Mouse (Mus musculus): ENCODE data around the gene Slc35f6. TPM values are rescaled to one million over a fixed set of nuclear protein-coding genes. Genes with fewer than 3 reads are reported as not detected.

Slc35f6 gene
- polyA plus RNA-seq, 1 experiment from 2014 or later: 24.4 TPM

- DNase-seq (ENCODE audit: low spot score): no peak
- H3K9me3 ChIP-seq: no peaks in the 10 kb centered on the region
- H3K36me3 ChIP-seq (replicated peaks): 0 out of 2 replicates have a peak, but pooled peaks cover 2% of the 10 kb centered on the region
- H3K4me3 ChIP-seq: no peak overlapping the region
- no peak overlapping the region for H3K27ac ChIP-seq (replicated peaks)
- H3K4me1 ChIP-seq: peaks cover 23% of the 10 kb centered on the region
- H3K27me3 ChIP-seq (replicated peaks; ENCODE audit: low read depth, poor library complexity, severe bottlenecking): no peaks in the 10 kb centered on the region
- WGBS: 80% methylated on average over 2 of the region's 2 CpGs
These were observed 1.7 kb upstream of the Slc35f6 start for GRCm38 (mm10) chr5:30646036-30646435.

DNA sequence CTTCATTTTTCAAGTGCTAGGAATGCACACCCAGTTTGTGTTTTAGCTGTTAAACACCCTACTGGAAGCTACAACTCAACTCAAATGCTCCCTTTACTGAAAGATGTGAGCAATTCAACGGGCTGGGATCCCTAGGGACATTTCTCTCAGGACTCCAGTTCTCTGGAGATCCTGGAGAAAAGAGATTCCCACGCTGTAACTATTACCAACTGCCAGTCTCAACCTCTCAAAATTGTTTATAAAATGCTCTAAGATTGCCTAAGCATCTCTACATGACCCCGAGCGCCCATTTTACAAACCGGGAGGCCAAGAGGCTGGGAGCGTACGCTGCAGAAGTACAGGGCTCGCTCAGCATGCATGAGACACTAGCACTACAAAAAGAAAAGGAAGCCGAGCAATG lies 337 bp upstream of the Slc35f6 start:
- DNase-seq (ENCODE audit: low spot score): no peak
- 0 out of 2 replicates have a peak, but pooled peaks cover 11% of the 10 kb centered on the region for H3K36me3 ChIP-seq (replicated peaks)
- peak overlapping the region; percentile 92 for H3K4me3 ChIP-seq
- peak overlapping the region; percentile 82 for H3K27ac ChIP-seq (replicated peaks)
- no peaks in the 10 kb centered on the region for H3K27me3 ChIP-seq (replicated peaks; ENCODE audit: low read depth, poor library complexity, severe bottlenecking)
- 21% methylated on average over 9 of the region's 9 CpGs for WGBS
- peaks cover 23% of the 10 kb centered on the region for H3K4me1 ChIP-seq
- no peaks in the 10 kb centered on the region for H3K9me3 ChIP-seq

GRCm38 (mm10) chr5:30649558-30649957 lies 1.8 kb downstream of the Slc35f6 start:
- Histone ChIP-seq H3K4me1 (peaks cover 23% of the 10 kb centered on the region), H3K36me3 (replicated peaks) (peaks cover 13% of the 10 kb centered on the region; the same call in 1 of the 2 replicates), H3K4me3 (no peak overlapping the region), H3K27me3 (replicated peaks; ENCODE audit: low read depth, poor library complexity, severe bottlenecking) (no peaks in the 10 kb centered on the region), H3K9me3 (no peaks in the 10 kb centered on the region), H3K27ac (replicated peaks) (no peak overlapping the region)
- no peak for DNase-seq (ENCODE audit: low spot score)
- whole genome bisulfite sequencing: 69% methylated on average over 4 of the region's 4 CpGs

GRCm38 (mm10) chr5:30650756-30651155 lies 3.0 kb downstream of the Slc35f6 start:
- no peak for DNase-seq (ENCODE audit: low spot score)
- 76% methylated on average over 3 of the region's 3 CpGs for WGBS
- Histone ChIP-seq H3K4me1 (peaks cover 23% of the 10 kb centered on the region), H3K4me3 (no peak overlapping the region), H3K9me3 (no peaks in the 10 kb centered on the region), H3K27me3 (replicated peaks; ENCODE audit: low read depth, poor library complexity, severe bottlenecking) (no peaks in the 10 kb centered on the region), H3K27ac (replicated peaks) (no peak overlapping the region), H3K36me3 (replicated peaks) (peaks cover 25% of the 10 kb centered on the region)

DNA sequence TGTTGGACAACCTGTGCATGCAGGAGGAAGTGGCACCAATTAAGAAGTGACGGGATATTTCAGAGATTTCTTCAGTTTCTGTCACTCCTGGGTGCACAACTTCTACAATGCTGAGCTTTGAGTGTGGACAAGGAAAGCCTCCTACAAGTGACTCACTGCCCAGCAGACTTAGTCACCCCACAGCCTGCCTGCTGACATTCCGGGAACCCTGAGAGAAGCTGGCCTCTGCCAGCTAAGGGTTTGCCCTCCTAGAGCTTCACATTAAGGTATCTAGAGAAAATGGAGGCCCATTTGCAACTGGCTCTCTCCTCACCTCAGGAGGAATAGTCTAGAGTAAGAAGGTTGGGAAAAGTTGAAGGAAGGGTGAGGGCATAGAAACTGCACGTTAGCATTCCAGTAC lies 3.8 kb downstream of the Slc35f6 start:
- no peak overlapping the region for H3K4me3 ChIP-seq
- H3K36me3 ChIP-seq (replicated peaks): peaks cover 33% of the 10 kb centered on the region
- H3K27ac ChIP-seq (replicated peaks): no peak overlapping the region
- WGBS: 91% methylated on average over 3 of the region's 3 CpGs
- H3K4me1 ChIP-seq: peaks cover 23% of the 10 kb centered on the region
- no peaks in the 10 kb centered on the region for H3K9me3 ChIP-seq
- no peak for DNase-seq (ENCODE audit: low spot score)
- H3K27me3 ChIP-seq (replicated peaks; ENCODE audit: low read depth, poor library complexity, severe bottlenecking): no peaks in the 10 kb centered on the region

GRCm38 (mm10) chr5:30653246-30653645 lies 5.5 kb downstream of the Slc35f6 start:
- Histone ChIP-seq H3K4me3 (no peak overlapping the region), H3K27ac (replicated peaks) (no peak overlapping the region), H3K27me3 (replicated peaks; ENCODE audit: low read depth, poor library complexity, severe bottlenecking) (no peaks in the 10 kb centered on the region), H3K36me3 (replicated peaks) (peaks cover 50% of the 10 kb centered on the region), H3K9me3 (no peaks in the 10 kb centered on the region), H3K4me1 (peaks cover 15% of the 10 kb centered on the region)
- WGBS: 90% methylated on average over 6 of the region's 6 CpGs
- no peak for DNase-seq (ENCODE audit: low spot score)

DNA sequence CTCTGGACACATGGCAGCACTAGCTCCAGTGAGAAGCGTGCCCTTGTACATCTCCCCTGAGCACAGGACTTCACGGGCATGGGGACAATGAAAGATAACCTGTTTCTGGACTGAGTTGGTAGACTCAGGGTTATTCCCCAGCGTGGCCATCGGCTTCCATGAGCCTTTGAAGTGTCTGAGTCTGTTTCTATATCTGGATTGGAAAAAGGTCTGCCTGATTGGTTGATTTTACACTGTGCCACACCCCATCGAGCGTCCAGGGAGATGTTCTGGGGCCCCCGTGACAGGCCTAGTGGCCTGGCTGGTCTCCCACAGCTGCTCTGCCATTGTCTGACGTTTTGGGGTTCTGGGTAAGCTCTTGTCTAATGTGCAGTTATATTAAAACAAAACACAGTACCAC lies 7.3 kb downstream of the Slc35f6 start:
- Histone ChIP-seq H3K9me3 (no peaks in the 10 kb centered on the region), H3K4me3 (no peak overlapping the region), H3K36me3 (replicated peaks) (peaks cover 50% of the 10 kb centered on the region), H3K4me1 (no peaks in the 10 kb centered on the region), H3K27ac (replicated peaks) (no peak overlapping the region), H3K27me3 (replicated peaks; ENCODE audit: low read depth, poor library complexity, severe bottlenecking) (no peaks in the 10 kb centered on the region)
- DNase-seq (ENCODE audit: low spot score): no peak
- WGBS: 86% methylated on average over 8 of the region's 8 CpGs

DNA sequence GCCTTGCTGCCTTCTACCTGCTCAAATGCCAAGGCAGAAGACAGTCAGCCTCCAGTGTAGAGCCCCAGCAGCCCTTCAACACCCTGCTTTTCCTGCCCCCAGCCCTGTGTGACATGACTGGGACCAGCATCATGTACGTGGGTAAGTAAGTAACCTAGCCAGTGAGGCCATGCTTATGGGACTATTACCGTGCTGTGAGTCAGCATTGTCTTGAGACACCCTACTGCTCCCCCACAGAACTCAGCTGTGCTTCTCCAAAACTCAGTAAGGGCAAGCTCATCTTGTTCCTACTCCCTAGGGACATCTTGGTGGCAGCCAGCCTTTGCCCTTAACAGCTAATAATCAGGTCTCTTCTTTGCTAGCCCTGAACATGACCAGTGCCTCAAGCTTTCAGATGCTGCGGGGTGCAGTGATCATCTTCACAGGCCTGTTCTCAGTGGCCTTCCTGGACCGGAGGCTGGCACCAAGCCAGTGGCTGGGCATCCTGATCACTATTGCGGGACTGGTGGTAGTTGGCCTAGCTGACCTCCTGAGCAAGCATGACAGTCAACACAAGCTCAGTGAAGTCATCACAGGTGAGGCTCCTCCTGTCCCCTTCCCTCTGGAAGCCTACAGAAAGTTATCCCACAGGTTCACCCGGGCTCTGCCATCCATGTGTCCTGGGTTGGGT lies 7.9 kb downstream of the Slc35f6 start:
- peaks cover 50% of the 10 kb centered on the region for H3K36me3 ChIP-seq (replicated peaks)
- no peaks in the 10 kb centered on the region for H3K27me3 ChIP-seq (replicated peaks; ENCODE audit: low read depth, poor library complexity, severe bottlenecking)
- no peak overlapping the region for H3K27ac ChIP-seq (replicated peaks)
- no peak overlapping the region for H3K4me3 ChIP-seq
- H3K9me3 ChIP-seq: no peaks in the 10 kb centered on the region
- H3K4me1 ChIP-seq: no peaks in the 10 kb centered on the region
- 92% methylated on average over 6 of the region's 6 CpGs for WGBS
- DNase-seq (ENCODE audit: low spot score): no peak

GRCm38 (mm10) chr5:30659042-30659441 lies 11.3 kb downstream of the Slc35f6 start:
- Histone ChIP-seq H3K27me3 (replicated peaks; ENCODE audit: low read depth, poor library complexity, severe bottlenecking) (no peaks in the 10 kb centered on the region), H3K36me3 (replicated peaks) (peaks cover 39% of the 10 kb centered on the region), H3K4me1 (no peaks in the 10 kb centered on the region), H3K27ac (replicated peaks) (no peak overlapping the region), H3K9me3 (no peaks in the 10 kb centered on the region), H3K4me3 (no peak overlapping the region)
- DNase-seq (ENCODE audit: low spot score): no peak
- WGBS: 84% methylated on average over 4 of the region's 4 CpGs

GRCm38 (mm10) chr5:30660278-30660677 lies 12.5 kb downstream of the Slc35f6 start:
- H3K27ac ChIP-seq (replicated peaks): no peak overlapping the region
- no peak for DNase-seq (ENCODE audit: low spot score)

GRCm38 (mm10) chr5:30660813-30661212 lies 13.1 kb downstream of the Slc35f6 start:
- Histone ChIP-seq H3K9me3 (no peaks in the 10 kb centered on the region), H3K4me1 (no peaks in the 10 kb centered on the region), H3K36me3 (replicated peaks) (peaks cover 25% of the 10 kb centered on the region), H3K4me3 (no peak overlapping the region), H3K27ac (replicated peaks) (no peak overlapping the region), H3K27me3 (replicated peaks; ENCODE audit: low read depth, poor library complexity, severe bottlenecking) (no peaks in the 10 kb centered on the region)
- 93% methylated on average over 5 of the region's 5 CpGs for WGBS
- no peak for DNase-seq (ENCODE audit: low spot score)

More at GRCm38 (mm10) chr5:30660278-30660677, 12.5 kb downstream of the Slc35f6 start:
- Histone ChIP-seq H3K4me1 (no peaks in the 10 kb centered on the region), H3K9me3 (no peaks in the 10 kb centered on the region), H3K4me3 (no peak overlapping the region), H3K27me3 (replicated peaks; ENCODE audit: low read depth, poor library complexity, severe bottlenecking) (no peaks in the 10 kb centered on the region), H3K36me3 (replicated peaks) (peaks cover 30% of the 10 kb centered on the region)
- 87% methylated on average over 1 of the region's 1 CpGs for WGBS

DNA sequence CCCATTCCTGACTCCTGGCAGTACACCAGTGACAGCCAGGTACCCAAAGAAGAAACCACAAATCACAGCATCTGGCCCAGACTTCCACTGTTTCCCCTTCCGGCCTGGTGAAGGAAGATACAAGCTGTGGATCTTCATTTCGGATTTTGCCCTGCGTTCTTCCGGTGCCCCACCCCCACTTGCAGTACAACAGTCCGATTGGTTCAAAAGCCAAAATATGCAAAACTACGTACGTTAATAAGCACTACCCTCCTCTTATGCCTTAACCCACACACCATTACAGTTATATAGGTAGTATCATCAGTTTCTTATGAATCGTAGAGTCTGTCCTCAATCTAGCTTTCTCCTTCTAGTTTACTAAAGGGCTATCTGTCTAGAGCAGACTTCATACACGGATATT lies 17.6 kb downstream of the Slc35f6 start:
- no peak for DNase-seq (ENCODE audit: low spot score)
- Histone ChIP-seq H3K9me3 (no peaks in the 10 kb centered on the region), H3K4me3 (no peak overlapping the region), H3K27me3 (replicated peaks; ENCODE audit: low read depth, poor library complexity, severe bottlenecking) (no peaks in the 10 kb centered on the region), H3K27ac (replicated peaks) (no peak overlapping the region), H3K36me3 (replicated peaks) (peaks cover 23% of the 10 kb centered on the region), H3K4me1 (peaks cover 26% of the 10 kb centered on the region)
- WGBS: 91% methylated on average over 9 of the region's 9 CpGs

DNA sequence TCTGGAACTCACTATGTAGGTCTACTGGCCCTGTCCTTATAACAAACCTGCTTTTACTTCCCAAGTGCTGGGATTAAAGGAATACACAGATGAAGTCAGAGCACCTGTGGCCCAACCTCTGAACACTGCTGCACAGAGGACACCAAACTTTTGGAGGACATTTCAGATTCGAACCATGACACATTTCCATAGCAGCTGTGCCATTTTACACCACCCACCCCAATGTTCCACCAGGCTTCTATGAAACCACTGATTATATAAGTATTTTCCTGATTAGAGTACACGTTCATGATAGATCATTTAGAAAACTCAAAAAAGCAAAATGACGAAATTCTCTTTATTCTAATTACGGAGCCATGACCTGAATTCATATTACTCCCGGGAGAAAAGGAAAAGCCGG lies 18.2 kb downstream of the Slc35f6 start:
- DNase-seq (ENCODE audit: low spot score): no peak
- 71% methylated on average over 6 of the region's 6 CpGs for WGBS
- peaks cover 29% of the 10 kb centered on the region for H3K36me3 ChIP-seq (replicated peaks)
- no peaks in the 10 kb centered on the region for H3K27me3 ChIP-seq (replicated peaks; ENCODE audit: low read depth, poor library complexity, severe bottlenecking)
- H3K4me3 ChIP-seq: peak overlapping the region; percentile 84
- peak overlapping the region; percentile 97 for H3K27ac ChIP-seq (replicated peaks)
- H3K9me3 ChIP-seq: no peaks in the 10 kb centered on the region
- H3K4me1 ChIP-seq: peaks cover 26% of the 10 kb centered on the region
